Mouse (Mus musculus): ENCODE results near the gene Il11ra1.
"Not testable (repeated sequence)": the region's sequence is repeated elsewhere in the genome, so short reads cannot be mapped to it uniquely, and the experiment has no call there.

Il11ra1 gene

DNA sequence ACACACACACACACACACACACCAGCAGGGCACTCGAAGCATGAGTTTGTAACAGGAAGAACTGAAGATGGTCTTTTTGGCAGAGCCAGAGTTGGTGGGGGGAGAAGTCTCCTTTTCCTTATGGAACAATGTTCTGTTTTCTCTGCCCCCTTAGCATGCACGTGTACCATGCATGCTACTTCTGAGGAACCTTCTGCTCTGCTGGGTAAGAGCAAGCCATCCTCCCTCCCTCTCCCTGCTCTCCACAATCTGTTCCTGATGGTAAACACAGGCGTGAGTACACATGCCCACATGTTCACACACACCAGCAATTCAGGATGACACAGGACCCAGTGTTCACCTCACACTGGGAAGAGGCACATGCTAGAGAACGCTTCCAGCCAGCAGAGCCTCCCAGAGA lies 18.6 kb upstream of the Il11ra1 start:
- DNase-seq = no peak

DNA sequence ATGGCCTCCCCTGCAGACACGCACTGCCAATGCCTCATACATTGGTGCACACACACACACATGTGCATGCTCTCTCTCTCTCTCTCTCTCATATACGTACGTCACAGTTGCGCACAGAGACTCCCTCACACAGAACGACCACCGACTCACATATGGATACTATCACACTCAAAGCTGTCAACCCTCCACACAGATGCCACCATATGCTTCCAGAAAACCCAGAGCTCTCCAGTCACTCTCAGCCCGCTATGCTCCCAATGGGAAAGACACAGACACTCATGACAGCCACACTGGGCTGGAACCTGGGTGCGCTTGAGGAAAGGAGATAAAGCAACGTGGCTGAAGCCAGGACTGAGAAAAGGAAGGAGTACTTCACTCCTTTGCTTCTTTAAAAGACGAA lies 17.8 kb upstream of the Il11ra1 start:
- no peak for DNase-seq

DNA sequence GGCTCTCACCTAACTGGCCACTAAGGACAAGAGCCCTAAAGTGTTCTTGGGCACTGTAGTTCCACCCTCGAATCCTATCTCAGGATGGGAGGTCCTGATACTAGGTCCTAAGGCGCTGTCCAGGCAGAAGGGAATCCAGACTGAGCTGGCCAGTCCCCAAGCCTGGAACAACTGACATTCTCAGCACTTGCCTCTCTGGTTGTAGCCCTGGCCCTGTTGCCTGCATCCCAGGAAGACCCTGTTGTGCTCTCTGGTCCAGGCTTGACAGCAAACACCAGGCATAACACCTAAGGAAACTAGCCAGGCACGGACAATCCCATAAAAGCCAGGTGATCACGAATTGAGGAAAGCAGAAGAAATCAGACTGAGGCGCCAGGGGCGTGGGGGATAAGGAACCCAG lies 17.0 kb upstream of the Il11ra1 start:
- DNase-seq = no peak

DNA sequence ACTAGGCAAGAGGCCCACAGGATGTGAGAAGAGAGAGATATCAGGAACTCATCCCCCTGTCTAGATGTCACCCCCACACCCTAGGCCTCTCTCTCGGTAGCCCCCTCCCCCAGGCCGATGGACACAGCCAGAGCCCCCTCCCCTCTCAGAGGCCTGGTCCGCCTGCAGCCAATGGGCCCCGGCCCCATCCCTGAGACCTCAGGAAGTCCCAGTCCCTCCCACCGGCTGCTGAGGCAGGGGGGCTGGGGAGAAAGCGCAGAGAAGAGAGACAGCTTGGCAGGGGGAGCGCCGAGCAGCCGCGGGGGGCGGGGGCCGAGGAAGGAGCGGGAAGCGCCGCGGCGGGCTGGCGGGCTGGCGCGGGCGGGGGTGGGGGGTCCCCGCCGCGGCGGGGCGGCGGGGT lies 16.5 kb upstream of the Il11ra1 start:
- DNase-seq = peak in 1 of 2 experiments; percentile 25

DNA sequence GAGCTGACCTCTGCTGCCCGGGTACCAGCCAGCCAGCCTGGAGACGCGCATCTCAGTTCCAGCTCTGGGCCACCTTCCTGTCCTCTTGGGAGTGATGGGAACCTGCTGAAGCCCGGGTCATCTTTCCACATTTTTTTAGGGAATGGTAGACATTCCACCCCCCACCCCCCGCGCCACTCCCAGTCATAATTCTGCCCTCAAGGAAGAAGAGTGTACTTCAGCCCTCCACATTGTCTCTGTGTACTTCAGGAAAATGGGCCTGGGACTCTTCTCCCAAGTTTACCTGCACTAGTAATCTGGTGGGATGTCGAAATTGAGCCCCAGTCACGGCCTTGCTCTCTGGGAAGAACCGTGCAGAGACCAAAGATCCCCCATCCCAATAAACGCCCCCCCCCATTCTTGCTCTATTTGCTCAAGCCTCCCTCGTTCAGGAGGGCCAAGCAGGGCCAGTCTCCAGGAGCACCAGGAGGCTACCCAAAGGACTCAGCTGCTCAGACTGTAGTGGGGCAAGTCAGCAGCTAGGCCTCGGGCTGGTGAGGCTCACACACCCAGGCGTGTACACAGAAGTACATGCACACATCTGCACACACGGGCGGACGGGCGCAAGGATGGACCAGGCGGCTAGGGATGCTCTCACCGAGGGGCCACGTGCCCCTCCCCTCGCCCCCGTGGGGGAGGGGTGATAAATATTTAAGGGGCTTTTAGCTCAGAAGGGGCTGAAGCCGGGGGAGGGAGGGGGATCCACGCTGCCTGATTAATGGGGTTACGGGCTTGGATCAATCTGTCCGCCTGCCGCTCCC lies 15.5 kb upstream of the Il11ra1 start:
- not testable (repeated sequence) for DNase-seq

DNA sequence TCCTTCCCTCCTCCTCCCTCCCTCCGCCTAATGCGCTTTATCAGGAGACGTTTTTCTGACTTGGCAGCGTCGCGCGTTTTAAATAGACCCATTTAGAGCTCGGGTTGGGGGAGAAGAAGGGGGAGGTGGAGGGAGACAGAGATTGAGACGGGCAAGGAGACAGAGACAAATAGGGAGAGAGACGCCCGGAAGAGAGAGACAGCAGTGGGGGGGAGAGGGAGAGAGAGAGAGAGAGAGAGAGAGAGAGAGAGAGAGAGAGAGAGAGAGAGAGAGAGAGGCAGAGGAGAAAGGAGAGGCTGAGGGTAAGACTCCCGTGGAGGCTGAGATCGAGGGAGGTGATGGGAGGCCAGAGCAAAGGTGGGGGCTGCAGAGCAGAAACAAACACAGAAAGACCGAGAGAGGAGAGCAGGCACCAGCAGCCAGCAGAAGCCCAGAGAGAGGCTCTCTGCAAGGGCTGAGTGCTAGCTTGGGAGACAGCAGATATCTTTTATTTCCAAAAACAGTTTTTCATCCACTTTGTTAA lies 14.8 kb upstream of the Il11ra1 start:
- not testable (repeated sequence) for DNase-seq

DNA sequence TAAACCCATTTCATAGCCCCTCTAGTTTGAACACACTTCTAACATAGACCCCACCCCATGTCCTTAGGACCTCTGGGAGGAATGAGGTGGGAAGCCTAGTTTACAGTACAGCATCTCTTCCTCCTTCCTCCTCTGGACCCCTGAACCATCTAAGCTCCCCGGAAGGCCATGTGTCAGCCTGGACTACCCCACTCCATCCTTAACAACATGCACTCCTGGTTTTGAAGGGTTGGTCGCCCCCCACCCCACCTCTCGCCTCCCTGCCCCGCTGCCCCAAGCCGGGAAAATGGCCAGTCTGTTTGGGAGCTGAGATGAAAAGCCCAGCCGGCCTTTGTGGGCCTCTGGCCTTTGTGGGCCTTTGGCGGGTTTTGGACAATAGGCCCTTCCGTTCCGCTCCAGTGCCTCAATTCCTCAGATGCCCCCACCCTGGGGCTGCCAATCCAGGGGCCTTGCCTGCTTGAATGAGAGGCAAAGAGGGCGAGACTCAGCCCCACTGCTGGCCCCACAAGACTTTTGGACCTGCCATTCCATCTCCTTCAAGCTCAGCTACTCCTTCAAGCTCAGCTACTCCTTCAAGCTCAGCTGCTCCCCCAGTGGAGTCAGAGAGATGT lies 13.8 kb upstream of the Il11ra1 start:
- DNase-seq = not testable (repeated sequence)

DNA sequence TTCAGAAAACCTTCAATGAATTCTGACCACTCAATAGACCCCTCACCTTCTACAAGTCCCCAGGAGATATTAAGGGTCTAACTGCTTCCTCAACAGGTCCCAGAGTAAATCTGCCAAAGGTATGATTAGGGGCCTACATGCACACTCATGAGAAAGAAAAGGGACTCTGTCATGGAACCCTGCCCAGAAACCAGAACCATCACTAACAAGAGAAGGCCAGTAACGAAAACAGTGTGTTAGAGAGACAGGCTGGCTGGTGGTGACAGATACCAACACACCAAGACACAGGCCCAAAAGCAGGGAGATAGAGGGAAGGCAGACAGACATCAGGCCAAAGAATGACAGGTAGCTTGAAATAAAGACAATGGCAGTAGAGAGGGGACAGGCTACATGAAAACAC lies 11.2 kb upstream of the Il11ra1 start:
- DNase-seq = not testable (repeated sequence)

DNA sequence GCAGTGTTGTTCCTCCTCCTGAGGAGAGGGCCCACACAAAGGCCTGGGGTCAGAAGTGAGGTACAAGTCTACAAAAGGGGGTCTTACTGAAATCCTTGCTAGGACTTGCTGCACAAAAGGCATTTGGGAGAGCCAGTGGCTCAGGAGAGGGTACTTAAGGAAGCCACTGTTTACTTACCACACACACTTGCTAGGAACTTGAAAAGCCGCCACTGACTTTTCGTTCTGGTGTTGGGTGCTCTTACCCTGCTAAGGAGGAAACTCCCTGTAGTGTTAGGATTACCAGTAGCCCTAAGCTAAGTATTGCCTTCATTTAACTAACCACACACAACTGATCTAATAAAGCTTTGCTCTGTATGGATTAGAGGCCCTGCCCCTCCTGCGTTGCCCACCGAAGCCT lies 9.8 kb upstream of the Il11ra1 start:
- DNase-seq = not testable (repeated sequence)

DNA sequence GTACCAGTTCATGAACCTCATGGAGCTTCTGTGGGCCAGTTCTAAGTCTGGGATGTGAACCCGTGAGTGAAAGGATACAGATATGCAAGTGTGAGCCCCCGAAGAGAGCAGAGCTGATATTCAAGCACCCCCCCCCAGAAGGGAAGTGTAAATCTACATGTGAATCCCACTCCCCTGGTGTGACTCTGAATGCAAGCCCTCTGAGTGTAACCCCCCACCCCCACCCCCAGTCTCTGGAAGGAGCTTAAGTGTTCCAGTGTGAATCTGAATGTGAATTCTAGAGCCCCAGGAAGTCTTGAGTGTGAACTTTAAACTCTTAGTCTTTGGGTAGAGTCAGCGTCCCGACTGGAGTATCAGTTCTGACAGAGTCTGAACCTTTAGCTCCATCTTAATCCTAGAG lies 6.3 kb upstream of the Il11ra1 start:
- not testable (repeated sequence) for DNase-seq

DNA sequence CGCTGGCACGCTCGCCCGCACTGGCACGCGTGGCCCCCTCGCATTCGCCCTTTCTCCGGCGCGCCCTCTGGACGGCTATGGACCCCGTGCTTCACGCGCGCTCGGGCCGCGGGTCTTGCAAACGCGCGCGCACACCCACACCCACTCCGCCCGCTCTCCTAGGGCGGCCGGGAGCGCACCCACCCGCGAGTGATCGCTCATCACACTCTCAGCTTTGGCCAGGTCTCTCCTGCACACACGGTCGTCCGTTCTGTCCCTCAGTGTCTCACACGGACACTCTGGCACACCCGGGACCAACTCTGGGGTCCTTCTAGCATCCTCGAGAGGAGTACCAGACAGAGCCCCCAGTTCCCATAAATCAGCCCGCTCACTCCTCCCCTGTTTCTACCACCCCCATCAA lies 4.0 kb upstream of the Il11ra1 start:
- DNase-seq = not testable (repeated sequence)

DNA sequence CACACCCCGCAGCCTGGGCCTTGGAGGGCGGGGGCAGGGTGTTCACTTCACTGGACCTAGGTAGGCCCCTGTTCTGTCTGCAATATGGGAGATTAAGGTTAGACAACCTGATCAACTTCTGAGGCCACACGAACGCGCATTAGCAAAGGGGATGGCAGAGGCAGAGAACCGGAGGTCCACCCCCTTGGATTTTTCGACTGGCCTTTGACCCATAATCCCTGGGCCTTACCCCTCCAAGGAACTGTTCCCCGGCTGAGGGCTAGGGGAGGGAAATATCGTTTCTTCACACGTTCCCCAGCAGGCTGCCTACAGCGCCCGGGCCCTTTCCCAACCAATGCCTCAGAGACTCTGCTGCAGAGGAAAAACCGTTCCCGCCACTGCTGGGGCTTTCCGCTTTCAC lies 3.3 kb upstream of the Il11ra1 start:
- DNase-seq = not testable (repeated sequence)

DNA sequence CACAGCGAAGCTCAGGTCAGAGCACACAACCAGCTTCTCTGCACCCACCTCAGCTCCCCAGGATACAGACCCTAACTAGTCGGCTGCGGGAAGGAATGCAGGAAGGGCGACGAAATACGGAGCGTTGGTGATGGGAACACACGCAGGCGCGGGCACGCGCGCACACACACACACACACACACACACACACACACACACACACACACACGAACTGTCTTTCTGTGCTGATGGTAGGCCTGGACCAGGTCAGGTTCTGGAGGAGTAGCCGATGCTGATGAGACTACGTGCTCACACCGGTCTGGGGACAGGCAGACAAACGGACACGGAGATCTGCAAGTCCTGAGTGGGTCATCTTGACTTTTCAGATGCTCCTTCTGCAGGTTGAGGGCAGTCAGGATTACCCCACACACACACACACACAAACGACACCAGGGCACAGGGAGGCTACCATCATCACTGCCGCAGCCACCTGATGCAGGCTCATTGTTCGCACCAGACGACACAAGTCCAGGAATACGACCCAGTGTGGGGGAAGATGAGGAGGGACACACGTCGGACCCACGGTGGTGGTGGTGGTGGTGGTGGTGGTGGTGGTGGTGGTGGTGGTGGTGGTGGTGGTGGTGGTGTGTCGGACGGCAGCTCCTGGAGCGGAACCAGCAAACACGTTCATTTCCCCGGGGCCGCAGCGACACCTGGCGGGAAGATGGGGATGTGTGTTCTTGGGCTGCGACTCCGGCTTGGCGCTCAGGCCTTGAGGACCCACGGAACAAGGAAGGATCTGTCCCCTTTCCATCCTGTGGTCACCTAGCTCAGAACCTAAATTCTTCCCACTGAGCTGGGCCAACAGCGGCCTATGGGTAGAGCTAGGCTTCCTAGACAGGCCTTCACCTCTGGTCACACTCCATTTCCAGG lies 2.6 kb upstream of the Il11ra1 start, which contains the start of gene Cntfr:
Cntfr (minus strand) TSS at position 160 of the 912 bp plus-strand sequence.
- DNase-seq = peak; percentile 84 to 87

DNA sequence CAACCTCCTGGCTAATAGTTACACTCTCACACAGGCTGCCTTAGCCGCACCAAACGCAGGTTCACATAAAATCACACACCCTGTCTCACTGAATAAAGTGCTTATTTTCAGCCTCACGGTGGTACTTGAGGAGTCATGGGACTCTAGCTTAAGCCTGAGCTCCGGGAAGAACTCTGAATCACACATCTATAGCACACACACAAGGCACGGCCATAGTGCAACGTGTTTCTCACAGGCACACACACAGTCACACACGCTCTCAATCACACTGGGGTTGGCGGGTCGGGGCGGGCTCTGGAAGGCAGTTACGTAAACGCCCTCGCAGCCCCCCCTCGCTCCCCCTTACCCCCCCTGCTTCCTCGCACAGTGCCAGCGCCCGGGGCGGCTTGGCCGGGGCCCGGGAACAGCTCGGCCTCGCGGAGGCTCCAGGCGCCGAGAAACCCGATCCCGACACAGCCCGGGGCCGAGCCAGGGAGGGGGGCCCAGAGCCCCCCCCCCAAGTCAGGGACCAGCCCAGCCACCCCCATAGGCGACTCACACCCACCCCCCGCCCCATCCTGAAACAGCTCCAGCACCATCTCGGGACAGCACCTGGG lies 1.3 kb upstream of the Il11ra1 start:
- peak in 1 of 2 experiments; percentile 75 for DNase-seq

DNA sequence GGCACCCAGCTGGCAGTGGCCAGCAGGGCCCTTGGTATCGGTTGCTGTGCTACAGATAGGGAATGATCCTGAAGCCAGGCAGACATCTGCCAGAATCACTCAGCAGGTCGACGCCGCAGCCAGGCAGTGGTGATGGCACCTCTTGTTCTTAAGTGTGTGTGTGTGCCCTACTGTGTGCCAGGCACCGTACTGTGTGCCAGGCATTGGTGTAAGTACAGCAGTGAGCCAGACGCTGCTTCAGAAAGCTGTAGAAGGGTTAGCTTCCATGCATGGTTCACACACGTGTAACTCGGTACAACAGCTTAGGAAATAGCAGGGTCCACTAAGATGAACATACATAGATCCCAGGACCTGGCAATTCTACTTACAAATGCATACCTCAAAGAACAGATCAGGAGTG lies 435 bp downstream of the Il11ra1 start:
- not testable (repeated sequence) for DNase-seq

DNA sequence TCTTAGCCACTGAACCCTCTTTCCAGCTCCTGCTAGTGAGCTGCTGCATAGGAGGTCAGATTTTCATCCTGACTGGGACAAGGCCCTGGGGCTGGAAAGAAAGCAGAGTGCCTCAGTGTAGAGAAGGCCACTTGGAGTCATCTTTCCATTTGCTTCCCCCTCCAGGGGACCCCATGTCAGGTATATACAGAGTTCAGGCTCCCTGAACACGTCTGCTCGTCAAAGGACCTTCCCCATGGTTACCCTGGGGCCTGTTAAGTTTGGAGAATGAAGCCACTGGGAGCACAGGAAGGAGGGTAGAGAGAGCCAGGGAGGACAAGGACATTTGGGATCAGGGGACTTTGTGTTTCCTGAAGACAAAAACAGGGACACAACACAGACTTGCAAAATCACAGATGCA lies 2.4 kb downstream of the Il11ra1 start:
- DNase-seq = not testable (repeated sequence)

DNA sequence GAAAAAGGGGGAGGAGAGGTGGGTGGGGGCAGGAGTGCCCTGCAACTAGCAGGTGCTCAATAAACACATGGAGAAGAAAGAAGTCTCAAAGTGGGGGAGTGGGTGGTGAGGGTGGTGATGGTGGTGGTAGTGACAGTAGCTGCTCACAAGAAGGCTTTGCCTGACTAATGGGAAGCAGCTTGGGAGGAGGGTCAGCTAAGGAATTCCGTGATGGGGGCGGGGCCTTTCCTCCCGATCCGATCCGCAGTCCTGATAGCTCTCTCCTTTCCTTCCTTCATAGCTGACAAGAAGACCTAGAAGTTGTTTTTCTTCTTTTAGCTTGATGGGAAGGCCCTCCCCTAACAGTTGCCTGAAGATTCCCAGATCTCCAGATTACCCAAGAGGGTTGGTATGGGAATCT lies 4.9 kb downstream of the Il11ra1 start:
- DNase-seq = peak in 1 of 2 experiments; percentile 33

DNA sequence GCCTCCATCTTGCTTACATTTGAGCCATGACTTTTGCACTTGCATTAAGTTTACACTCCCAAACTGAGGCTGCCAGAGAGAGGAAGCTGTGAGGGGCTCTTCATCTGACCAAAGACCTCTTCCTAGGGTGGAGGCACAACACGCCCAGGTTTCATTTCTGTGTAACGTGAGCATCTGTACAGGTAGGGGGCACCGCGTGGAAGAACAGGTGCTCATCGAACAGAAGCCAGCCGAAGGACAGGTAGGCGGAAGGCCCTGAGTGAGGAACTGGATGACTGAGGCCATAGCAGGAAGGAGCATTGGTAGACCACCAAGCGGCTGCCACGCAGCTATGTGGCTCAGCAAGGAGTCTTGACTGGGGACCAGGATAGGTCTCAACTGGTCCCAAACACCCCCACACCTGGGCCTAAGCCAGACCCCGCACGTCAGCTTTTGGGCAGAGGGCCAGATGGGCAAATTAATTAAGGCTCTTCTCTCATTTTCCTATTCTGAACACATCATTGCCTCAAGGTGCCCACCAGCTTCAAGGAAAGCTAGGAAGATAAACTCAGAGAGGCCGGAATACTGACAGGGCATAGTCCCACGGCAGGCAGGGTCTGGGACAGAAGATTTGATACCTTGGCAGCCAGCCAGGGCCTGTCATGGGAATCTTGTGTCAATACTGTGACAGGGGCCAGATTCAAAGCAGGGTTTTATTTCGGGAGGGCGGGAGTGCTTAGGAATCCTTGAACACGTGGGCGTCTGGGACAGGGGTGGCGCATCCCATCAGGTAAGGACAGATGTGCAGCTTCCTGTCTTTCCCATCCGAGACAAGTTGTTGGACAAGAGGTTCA lies 6.3 kb downstream of the Il11ra1 start:
- DNase-seq = no peak

DNA sequence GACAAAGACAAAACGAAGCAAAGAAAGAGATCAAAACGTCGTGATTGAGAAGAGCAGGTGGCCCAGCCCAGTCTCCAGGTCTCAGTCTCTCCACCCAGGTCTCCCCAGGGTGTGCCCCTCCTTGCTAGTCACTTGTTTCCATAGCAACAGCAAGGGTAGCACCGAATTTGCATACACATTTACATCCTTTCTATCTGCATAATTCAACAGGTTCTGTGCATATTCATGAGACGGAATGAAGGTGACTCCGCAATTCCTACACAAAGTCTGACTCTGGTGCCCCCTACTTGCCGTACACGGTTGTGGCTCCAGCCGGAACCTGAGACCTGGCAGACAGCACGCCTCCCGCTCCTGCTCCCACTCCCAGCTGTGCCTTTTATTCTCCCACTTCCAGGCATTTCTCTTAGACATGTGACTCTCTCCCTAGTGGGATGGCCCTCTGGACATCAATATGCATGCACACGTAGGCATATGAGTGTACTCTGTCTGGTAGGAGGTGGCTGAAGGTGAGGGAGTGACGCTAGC lies 7.3 kb downstream of the Il11ra1 start:
- DNase-seq = peak; percentile 80 to 86

DNA sequence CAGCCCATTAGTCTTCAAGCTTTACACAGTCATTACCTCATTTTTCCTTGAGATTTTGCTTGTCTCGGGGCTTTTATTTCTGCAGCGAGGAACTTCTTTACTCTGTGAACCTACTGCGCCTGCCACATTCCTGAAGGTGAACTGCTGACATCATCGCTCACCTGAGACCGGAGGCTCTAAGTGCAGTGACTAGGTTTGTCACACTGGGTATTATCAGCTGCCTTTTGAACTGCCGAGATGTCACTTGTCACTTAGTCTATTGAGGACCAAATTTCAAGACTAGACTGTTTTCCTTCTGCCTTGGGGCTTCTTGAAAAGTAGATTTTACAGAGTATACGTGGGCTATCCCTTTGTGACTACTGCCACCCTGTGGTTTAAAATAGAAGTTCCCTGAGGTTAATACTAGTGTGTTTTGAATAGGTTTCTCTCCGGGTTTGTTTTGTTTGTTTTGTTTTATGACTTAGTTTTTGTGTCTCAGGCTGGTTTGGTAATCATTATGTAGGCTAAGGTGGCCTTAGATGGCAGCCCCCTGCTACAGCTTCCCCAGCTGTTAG lies 8.5 kb downstream of the Il11ra1 start:
- peak; percentile 45 to 52 for DNase-seq

DNA sequence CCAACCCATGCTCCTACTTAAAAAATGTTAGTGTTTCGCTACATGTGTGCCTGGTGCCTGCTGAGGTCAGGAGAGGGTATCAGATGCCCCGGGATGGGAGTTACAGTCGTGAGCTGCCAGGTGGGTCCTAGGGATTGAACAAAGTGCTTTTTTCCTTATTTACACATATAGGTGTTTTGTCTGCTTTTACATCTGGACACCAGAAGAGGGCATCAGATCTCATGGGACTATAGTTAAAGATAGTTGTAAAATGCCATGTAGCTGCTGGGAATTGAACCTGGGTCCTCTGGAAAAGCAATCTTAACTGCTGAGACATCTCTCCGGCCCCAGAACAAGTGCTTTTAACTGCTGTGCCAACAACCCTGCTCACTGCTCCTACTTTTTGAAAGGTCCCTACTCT lies 10.4 kb downstream of the Il11ra1 start:
- DNase-seq = peak in 1 of 2 experiments; percentile 30
